ENCODE assay signal across 10 mouse cellular contexts in the genomic region with DNA sequence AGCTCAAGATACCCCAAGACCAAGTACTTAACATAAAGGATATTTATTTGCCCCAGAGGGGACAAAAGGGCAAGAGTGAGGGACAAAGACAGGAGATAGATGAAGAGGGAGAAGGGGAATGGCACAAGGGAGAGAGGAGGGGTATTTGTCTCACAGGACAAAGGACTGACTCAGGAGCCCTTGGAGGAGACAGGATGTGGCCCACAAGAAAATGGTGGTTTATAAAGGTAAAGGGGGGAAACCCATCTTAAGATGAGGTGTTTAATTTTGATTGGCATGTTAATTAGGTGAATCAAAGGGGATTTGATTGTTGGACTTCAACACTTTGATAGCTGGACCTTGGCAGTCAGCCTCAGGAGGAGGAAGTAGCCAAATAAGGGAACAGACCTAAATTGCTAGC.
"Had no signal": no experiment of that assay in that cellular context is flagged by ENCODE, and none has a peak within 500 bp of the region (broad histone marks: within the 10 kb centered on the region; RNA-seq: fewer than 3 reads in every experiment).

No protein-coding gene starts in this region.

- DNase-seq: lung, adult 18-20 months; lung, embryonic 14.5 days; lung, postnatal 10 days; lung, postnatal 4 days; midbrain, embryonic 14.5 days; right cerebral cortex, postnatal 14 days; thymus, adult 2 months; thymus, postnatal 25 days; thymus, postnatal 4 days had no signal

- ATAC-seq: midbrain, embryonic 16.5 days had no signal
